Mouse (Mus musculus): ENCODE measurements around the gene Tspyl4.
"Not testable (repeated sequence)": the region's sequence is repeated elsewhere in the genome, so short reads cannot be mapped to it uniquely, and the experiment has no call there.

Gene Tspyl4

GRCm38 (mm10) chr10:34297299-34297979 lies at the start of gene Tspyl4:
Gene Tspyl4, plus strand, starts transcription at chr10:34297442.
- DNase-seq, result peak; percentile 92

DNA sequence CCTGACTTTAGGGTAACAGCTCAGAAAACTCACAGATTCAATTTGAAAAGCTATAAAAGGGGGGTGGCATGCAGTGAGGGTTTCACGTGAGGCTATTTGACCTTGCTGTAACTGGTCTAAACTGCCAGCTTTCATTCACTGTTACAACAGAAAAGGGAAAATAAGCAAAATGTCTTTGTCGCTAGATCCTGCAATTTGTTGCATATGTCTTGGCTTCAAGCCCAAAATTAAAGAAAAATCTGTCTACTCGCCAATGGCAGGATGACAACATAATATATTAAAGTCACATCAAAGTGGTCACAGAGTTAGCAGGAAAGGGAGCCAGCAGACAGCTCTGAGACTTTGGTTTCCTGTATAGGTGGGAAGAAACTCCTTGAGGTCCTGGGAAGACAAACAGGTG lies 49.5 kb upstream of the Tspyl4 start:
- DNase-seq, result no peak

DNA sequence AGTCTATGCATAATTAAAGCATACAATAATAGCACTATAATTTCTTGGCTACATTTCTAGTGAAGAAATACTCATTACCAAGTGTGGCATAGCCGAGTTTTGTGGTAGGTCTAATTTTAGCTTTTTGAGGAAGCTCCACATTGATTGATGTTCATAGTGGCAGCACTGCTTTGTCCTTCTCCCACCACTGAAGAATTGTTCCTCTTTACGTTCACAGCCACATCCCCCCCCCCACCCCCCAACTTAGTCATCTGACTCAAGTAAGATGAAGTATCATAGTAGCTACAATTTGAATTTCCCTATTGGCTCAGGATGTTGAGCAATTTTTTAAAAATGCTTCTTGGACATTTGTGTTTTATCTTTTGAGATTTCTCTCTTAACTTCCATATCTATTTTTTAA lies 47.6 kb upstream of the Tspyl4 start:
- DNase-seq, result no peak

DNA sequence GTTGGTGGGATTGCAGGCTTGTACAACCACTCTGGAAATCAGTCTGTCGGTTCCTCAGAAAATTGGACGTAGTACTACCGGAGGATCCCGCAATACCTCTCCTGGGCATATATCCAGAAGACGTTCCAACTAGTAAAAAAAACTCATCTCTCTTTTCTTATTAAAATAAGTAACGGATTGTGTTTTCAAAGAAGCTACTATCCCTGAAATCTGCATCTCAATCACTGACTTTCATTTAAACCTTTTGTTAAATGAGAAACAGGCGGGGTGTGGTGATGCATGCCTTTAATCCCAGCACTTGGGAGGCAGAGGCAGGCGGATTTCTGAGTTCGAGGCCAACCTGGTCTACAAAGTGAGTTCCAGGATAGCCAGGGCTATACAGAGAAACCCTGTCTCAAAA lies 44.4 kb upstream of the Tspyl4 start:
- not testable (repeated sequence) for DNase-seq

- no peak for DNase-seq
Measured at GRCm38 (mm10) chr10:34265106-34265505, 32.1 kb upstream of the Tspyl4 start.

- DNase-seq, result no peak
Measured at GRCm38 (mm10) chr10:34267312-34268070, 29.8 kb upstream of the Tspyl4 start.

DNA sequence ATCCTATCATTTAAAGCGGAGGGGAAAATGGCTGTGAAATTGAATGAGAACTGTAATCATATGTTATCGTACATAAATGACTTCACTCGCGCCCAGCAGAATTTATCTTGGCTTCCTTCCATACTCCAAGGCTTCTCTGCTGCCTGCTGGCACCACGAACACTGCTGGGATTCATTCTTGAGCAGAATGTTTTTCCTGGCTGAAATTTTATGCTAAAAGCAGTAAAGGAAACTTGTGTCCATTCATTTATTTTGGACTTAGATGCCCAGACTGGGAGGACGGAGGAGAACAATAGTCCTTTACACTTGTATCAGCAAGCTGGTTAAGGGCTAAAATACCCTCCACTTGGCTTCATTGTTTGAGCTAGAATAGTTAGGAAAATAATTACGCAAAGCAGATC lies 25.6 kb upstream of the Tspyl4 start:
- DNase-seq, result no peak

DNA sequence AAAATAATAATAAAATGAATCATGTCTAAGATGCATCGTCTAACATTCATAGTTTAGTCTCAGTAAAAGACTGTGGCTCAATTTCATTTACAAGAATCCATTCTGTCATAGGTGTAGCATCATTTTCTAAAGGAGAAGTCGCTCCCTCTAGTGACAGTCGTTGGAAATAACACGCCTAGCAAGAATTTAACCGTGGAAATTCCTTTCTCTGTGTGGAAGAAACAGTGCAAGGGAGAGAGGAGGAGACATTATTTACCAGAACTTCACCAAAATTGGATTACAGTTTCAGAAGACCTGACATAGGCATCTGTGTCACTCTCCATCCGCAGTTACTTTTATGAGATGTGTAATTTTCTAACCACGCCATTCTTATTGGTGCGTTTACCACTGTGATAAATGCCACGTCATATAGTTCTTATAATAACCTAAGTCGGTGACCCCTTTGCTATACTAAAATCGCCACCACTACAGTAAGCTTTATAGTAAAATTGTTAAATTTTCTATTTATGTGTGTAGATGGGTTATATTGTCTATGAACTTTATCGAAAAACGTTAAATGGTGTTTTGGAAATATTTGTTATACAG lies 16.6 kb upstream of the Tspyl4 start:
- peak; percentile 48 for DNase-seq

GRCm38 (mm10) chr10:34281211-34281961 lies 15.9 kb upstream of the Tspyl4 start:
- no peak for DNase-seq

DNA sequence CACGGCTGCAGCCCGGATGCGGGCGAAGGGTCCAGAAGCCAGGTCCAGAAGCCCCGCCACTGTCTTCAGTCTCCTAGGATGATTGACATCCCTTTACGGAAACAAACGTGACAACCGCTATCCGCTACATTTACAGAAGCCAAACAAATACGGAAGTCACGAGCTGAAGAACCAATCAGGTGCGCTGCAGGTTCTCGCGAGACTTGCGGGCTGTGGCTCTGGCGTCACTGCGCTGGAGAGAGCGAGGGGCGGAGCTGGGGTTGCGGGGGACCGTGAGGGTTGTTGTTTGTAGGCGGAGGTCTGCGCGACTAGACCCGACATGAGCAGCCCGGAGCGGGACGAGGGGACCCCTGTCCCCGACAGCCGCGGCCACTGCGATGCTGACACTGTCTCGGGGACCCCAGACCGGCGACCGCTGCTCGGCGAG lies 15.3 kb upstream of the Tspyl4 start, which contains the start of gene Tspyl1:
Gene Tspyl1, plus strand, starts transcription at position 229 of the 427 bp plus-strand sequence.
- peak; percentile 97 for DNase-seq

DNA sequence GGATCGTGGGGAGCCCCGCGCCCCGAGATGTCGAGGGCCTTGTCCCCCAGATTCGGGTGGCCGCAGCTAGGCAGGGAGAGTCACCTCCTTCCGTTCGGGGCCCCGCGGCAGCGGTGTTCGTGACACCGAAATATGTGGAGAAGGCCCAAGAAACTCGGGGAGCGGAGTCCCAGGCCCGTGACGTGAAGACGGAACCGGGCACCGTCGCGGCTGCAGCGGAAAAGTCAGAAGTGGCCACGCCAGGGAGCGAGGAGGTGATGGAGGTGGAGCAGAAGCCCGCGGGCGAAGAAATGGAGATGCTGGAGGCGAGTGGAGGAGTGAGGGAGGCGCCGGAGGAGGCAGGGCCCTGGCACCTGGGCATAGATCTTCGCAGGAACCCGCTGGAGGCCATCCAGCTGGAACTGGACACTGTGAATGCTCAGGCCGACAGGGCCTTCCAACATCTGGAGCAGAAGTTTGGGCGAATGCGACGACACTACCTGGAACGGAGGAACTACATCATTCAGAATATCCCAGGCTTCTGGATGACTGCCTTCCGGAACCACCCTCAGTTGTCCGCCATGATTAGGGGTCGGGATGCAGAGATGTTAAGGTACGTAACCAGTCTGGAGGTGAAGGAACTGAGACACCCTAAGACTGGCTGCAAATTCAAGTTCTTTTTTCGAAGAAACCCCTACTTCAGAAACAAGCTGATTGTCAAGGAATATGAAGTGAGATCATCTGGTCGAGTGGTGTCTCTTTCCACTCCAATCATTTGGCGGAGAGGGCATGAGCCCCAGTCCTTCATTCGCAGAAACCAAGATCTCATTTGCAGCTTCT lies 14.6 kb upstream of the Tspyl4 start:
- peak; percentile 69 for DNase-seq

- no peak for DNase-seq
Measured at GRCm38 (mm10) chr10:34296911-34297298, 337 bp upstream of the Tspyl4 start.

DNA sequence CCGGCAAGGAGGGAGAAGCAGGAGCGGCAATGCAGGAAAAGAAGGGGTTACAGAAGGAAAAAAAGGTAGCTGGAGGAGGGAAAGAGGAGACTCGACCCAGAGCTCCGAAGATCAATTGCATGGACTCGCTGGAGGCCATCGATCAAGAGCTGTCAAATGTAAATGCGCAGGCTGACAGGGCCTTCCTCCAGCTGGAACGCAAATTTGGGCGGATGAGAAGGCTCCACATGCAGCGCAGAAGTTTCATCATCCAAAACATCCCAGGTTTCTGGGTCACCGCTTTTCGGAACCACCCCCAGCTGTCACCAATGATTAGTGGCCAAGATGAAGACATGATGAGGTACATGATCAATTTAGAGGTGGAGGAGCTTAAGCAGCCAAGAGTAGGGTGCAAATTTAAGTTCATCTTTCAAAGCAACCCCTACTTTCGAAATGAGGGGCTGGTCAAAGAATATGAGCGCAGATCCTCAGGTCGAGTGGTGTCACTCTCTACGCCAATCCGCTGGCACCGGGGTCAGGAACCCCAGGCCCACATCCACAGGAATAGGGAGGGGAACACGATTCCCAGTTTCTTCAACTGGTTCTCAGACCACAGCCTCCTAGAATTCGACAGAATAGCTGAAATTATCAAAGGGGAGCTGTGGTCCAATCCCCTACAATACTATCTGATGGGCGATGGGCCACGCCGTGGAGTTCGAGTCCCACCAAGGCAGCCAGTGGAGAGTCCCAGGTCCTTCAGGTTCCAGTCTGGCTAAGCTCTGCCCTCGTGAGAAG lies 925 bp downstream of the Tspyl4 start:
- DNase-seq, result no peak

DNA sequence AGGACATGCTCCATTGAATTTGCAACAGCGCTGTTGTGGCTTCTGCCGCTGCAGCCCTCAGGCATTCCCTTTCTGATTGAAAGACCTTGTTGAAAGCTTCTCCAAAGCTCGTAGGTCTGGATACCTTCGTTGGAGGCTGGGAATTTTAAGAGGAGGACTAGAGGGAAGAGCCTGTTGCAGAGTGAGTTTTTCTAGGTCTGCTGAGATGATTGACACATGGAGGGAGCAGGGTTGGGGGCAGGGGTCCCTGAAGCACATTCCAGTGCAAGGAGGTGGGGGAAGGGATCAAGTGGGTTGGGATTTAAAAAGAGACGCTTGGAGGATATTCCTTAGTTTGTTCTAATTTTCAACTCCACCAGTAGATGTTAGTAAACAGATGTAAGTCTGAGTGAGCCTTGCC lies 3.1 kb downstream of the Tspyl4 start:
- DNase-seq, result no peak

DNA sequence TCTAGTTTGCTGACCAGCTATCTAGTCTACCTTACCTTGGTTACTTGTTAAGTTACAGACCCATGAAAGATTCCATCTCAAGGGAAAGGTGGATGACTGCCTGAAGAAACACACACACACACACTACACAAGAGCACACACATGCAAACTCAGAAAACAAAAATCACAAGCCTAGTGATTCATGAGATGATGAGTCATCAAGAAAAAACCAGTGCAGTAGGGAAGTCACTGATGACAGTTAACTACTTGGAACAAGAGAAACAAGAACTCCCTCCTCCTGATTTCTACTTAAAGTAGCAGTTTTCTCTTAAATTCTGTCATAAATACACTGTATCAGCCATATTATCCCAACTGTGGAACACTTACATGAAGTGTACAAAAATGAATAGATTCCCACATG lies 9.8 kb downstream of the Tspyl4 start:
- DNase-seq, result no peak

- no peak for DNase-seq
Measured at GRCm38 (mm10) chr10:34309915-34310685, 12.9 kb downstream of the Tspyl4 start.

DNA sequence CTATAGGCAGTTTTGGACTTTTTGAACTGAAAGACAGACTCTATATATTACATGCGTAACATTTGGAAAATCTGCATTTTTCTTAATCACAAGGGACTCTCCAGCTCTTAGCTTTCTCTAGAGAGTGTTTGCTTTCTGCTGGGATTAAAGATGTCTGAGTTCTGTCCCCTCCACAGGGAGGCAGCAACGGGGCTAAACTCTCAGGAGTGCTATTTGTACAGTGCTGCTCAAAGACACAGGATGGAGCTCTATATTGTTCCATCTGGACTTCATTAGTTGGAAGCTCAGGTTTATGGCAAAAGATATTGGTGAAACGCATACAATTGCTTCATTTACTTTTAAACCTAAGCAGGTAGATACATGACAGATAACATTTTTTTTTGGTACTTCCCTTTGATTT lies 15.3 kb downstream of the Tspyl4 start:
- DNase-seq, result no peak

DNA sequence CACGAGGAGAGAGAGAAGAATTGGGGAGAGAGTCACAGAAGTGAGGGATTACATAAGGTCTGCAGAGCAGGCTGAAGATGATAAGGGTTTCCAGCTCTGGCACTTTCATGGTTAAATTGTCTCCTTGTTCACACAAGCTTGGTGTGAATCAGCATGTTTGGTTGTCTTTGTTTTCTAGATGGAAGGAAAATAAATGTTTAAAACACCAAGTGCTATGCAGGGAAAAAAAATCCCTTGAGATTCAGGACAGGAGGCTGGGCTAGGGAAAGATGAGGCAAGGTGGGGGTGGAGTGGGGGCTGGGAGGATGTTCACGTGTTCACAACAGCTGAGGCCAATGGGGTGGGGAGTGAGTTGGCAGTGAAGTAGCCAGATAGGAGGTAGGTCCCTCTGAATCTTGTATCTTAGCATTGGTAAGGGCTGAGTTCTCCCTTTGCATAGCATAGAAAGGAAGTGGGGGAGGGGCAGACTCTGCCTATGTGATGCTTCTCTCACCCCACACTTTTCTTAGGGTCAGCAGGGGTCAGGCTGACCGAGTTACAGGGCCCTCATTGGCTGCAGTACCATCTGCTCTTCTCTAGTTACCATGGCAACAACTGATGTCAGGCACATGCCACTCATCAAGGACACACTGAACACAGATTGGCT lies 19.5 kb downstream of the Tspyl4 start:
- no peak for DNase-seq

DNA sequence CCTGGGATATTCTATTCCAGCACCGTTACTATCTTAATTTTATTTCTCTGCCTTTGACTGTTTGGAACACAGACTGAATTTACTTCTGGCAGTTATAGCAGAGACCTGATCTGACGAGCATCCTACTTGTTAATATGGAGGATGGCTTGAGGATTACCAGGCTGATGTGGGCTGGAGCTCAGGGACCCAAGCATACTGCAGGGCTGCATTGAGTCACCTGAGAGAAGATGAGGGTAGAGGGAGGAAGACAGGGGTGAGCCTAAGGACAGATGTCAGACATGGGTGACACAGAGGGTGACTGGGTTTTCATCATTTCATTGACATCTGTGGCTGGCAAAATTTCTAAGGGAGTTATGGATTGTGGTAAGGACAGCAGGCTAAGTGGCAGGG lies 20.0 kb downstream of the Tspyl4 start:
- DNase-seq, result no peak

GRCm38 (mm10) chr10:34320809-34321208 lies 23.6 kb downstream of the Tspyl4 start:
- DNase-seq, result no peak
